Mouse (Mus musculus): Measurements from ENCODE around the gene Fbln7. TPM values are rescaled to one million over a fixed set of nuclear protein-coding genes. Genes with fewer than 3 reads are reported as not detected.

The Fbln7 gene
- total and polyA plus RNA-seq, 2 experiments from 2014 or later = 3.3 to 4.3 TPM

DNA sequence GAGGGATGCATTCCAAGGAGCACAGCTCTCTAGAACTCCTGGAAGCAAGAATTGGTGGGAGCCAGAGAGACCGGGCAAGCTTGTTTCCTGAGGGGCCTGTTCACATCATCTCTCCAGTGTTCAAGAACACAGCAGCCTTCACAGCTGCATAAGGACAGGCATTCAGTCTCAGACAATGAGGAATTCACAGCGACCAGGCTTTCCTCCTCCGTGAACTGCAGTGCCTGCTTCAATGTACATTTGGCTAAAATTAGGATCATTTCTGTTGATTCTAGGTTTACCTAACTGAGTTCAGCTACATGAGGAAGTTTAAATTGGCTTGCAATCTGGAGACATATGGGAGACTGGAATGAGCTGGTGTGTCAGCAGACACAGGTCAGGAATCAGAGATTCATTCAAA, 53.7 kb downstream of the Fbln7 start:
- Histone ChIP-seq H3K27me3 (ENCODE audit: insufficient read depth, low read length) (no peaks in the 10 kb centered on the region), H3K9ac (replicated peaks; ENCODE audit: low read length) (no peak overlapping the region), H3K4me3 (ENCODE audit: low read length) (no peak overlapping the region), H3K4me1 (ENCODE audit: insufficient read depth, low read length) (no peaks in the 10 kb centered on the region), H3K27ac (no peak overlapping the region), H3K36me3 (ENCODE audit: insufficient read depth, low read length) (no peaks in the 10 kb centered on the region), H3K4me2 (ENCODE audit: low read depth, low read length) (no peak overlapping the region), H3K9me3 (ENCODE audit: low read length) (no peaks in the 10 kb centered on the region)
- ATAC-seq (no peak), DNase-seq (ENCODE audit: low spot score) (no peak)
- WGBS = 61% methylated on average over 3 of the region's 3 CpGs
- TF ChIP-seq CTCF (IDR thresholded peaks at IDR 0.05; ENCODE audit: low read depth) = no peak

DNA sequence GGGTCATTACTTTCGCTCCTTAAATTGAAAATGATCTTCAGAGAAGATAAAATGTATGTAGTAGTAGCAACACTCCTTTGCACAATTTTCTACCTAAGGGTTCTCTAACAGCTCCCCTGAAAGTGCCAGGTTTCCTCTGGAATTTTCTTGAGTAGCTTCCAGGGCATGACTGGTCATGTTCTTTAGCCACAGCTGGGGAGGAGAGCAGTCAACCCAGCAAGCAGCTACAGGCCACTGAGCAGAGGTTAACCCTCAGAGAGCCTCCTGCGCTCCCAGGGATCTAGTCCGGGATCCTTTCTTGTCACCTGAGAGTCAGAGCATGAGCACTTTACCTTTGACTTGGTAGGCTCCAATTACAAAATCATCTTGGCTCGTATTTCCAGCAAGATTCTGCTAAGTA, 62.0 kb downstream of the Fbln7 start:
- no peak overlapping the region for H3K4me2 ChIP-seq (ENCODE audit: low read depth, low read length)
- no peaks in the 10 kb centered on the region for H3K27me3 ChIP-seq (ENCODE audit: insufficient read depth, low read length)
- H3K4me3 ChIP-seq (ENCODE audit: low read length) = no peak overlapping the region
- H3K27ac ChIP-seq = no peak overlapping the region
- WGBS = 93% methylated on average over 4 of the region's 4 CpGs
- H3K36me3 ChIP-seq (ENCODE audit: insufficient read depth, low read length) = peaks cover 5% of the 10 kb centered on the region; the same call in 1 of the 2 replicates
- ATAC-seq (no peak), DNase-seq (ENCODE audit: low spot score) (no peak)
- no peak for TF ChIP-seq CTCF (IDR thresholded peaks at IDR 0.05; ENCODE audit: low read depth)
- no peak overlapping the region for H3K9ac ChIP-seq (replicated peaks; ENCODE audit: low read length)
- no peaks in the 10 kb centered on the region for H3K9me3 ChIP-seq (ENCODE audit: low read length)
- no peaks in the 10 kb centered on the region for H3K4me1 ChIP-seq (ENCODE audit: insufficient read depth, low read length)

DNA sequence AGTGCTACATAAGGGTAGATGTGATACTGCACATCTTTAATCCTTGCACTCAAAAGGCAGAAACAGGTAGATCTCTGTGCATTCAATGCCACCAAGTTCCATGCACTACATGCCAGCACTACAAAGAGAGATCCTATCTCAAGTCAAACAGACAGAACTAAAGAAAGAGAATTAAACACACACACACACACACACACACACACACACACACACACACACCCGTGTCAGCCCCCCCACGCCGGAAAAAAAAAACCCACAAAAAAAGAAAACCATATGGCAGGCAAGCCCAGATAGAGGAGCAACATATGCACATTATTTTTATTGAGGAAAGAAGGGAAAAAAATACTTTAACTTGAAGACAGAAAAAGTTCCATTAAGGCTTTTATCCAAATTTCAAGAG, 65.7 kb downstream of the Fbln7 start:
- ATAC-seq = no peak
- H3K4me3 ChIP-seq (ENCODE audit: low read length) = no peak overlapping the region
- H3K4me1 ChIP-seq (ENCODE audit: insufficient read depth, low read length) = no peaks in the 10 kb centered on the region
- no peaks in the 10 kb centered on the region for H3K27me3 ChIP-seq (ENCODE audit: insufficient read depth, low read length)
- DNase-seq (ENCODE audit: low spot score) = no peak
- H3K36me3 ChIP-seq (ENCODE audit: insufficient read depth, low read length) = peaks cover 23% of the 10 kb centered on the region
- WGBS = 95% methylated on average over 3 of the region's 3 CpGs
- TF ChIP-seq CTCF (IDR thresholded peaks at IDR 0.05; ENCODE audit: low read depth) = no peak
- no peak overlapping the region for H3K27ac ChIP-seq
- H3K9ac ChIP-seq (replicated peaks; ENCODE audit: low read length) = no peak overlapping the region
- H3K9me3 ChIP-seq (ENCODE audit: low read length) = no peaks in the 10 kb centered on the region
- H3K4me2 ChIP-seq (ENCODE audit: low read depth, low read length) = no peak overlapping the region

DNA sequence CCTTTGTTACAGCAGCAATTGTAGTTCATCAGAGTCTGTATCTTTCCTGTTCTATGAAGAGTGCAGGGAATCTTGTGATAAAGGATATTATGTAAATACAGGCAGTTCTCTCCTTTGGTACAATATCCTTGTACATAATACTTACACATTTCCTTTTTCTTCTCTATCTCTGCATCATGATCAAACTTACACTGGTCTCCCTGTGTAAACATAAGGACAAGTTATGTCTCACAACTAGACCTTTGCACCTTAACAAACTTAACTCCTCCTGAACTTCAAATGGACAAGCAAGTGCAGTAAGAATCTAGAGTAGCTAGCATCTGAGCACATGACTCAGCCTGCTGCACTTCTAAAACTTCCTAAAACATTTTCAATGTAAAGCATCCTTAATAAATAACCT, 67.9 kb downstream of the Fbln7 start:
- TF ChIP-seq CTCF (IDR thresholded peaks at IDR 0.05; ENCODE audit: low read depth) = no peak
- H3K9ac ChIP-seq (replicated peaks; ENCODE audit: low read length) = no peak overlapping the region
- no peak overlapping the region for H3K4me3 ChIP-seq (ENCODE audit: low read length)
- no peaks in the 10 kb centered on the region for H3K4me1 ChIP-seq (ENCODE audit: insufficient read depth, low read length)
- no peaks in the 10 kb centered on the region for H3K27me3 ChIP-seq (ENCODE audit: insufficient read depth, low read length)
- peaks cover 28% of the 10 kb centered on the region for H3K36me3 ChIP-seq (ENCODE audit: insufficient read depth, low read length)
- no peak overlapping the region for H3K4me2 ChIP-seq (ENCODE audit: low read depth, low read length)
- no peak overlapping the region for H3K27ac ChIP-seq
- no peaks in the 10 kb centered on the region for H3K9me3 ChIP-seq (ENCODE audit: low read length)
- DNase-seq (ENCODE audit: low spot score) (no peak), ATAC-seq (no peak)

DNA sequence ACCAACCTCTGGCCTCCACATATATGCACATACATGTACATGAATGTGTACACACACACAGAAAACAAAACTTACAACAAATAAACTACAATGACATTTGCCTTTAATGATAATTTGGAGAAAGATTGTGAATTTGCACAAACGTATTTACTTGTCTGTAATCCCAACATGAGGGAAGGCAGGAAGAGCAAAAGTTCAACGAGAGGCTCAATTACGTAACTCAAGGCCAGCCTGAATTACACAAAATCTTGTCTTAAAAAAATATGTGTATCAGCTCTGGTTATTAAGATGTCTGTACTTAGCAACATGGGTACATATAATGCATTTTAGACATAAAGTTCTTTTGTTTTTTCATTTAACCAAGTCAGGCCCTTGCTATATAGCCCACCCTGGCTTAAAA, 73.5 kb downstream of the Fbln7 start:
- no peaks in the 10 kb centered on the region for H3K27me3 ChIP-seq (ENCODE audit: insufficient read depth, low read length)
- DNase-seq (ENCODE audit: low spot score) (no peak), ATAC-seq (no peak)
- no peaks in the 10 kb centered on the region for H3K9me3 ChIP-seq (ENCODE audit: low read length)
- 96% methylated on average over 3 of the region's 3 CpGs for WGBS
- no peak for TF ChIP-seq CTCF (IDR thresholded peaks at IDR 0.05; ENCODE audit: low read depth)
- no peaks in the 10 kb centered on the region for H3K4me1 ChIP-seq (ENCODE audit: insufficient read depth, low read length)
- H3K36me3 ChIP-seq (ENCODE audit: insufficient read depth, low read length) = peaks cover 15% of the 10 kb centered on the region
- H3K9ac ChIP-seq (replicated peaks; ENCODE audit: low read length) = no peak overlapping the region
- H3K27ac ChIP-seq = no peak overlapping the region
- no peak overlapping the region for H3K4me2 ChIP-seq (ENCODE audit: low read depth, low read length)
- no peak overlapping the region for H3K4me3 ChIP-seq (ENCODE audit: low read length)

DNA sequence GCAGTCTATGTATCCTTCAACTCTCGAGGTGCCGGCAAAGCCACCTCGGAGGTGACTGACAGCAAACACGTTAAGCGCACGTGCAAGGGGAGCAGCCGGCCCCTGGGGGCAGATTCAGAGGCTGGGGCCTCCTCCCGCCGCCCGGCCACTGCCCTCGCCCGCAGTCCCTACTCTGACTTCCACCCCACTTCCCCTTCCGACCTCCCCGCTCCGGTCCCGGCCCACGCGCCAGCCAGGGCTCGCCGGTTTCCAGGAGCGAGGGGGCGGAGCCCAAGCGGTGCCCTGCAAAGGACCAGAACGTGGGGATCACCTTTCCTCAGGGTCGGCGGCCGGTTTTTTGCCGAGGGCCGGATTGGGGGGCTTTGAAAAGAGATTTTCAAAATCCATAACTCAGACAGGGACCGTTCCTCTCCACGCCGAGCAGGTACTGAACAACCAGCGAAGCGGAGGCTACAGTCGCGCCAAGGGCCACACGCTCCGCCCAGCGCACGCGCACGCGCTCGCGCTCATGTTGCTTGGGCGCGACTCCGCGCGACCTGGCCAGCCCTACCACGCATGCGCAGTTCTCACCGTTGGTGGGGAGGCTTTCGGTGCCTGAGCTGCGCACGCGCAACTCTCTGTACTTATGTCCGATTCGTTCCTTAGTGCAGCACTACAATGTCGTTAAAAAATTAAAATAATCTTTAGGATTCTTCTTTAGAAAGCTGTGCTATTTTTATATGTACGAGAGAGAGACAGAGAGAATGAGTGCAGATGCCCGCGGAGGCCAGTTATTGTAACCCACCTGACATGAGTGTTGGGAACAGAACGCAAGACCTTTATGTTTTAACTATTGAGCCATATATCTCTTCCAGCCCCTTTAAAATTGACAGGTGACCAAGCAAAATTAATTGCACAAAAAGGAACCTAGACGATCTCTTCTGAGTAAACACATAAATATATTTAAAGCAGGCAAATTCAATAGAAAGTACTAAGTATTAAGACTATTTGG, 81.1 kb downstream of the Fbln7 start, which contains the start of gene Zc3h8:
Zc3h8 (minus strand) TSS at position 540 of the 991 bp plus-strand sequence.
- 1% methylated on average over 65 of the region's 65 CpGs for WGBS
- no peak for TF ChIP-seq CTCF (IDR thresholded peaks at IDR 0.05; ENCODE audit: low read depth)
- Histone ChIP-seq H3K4me3 (ENCODE audit: low read length) (peak within 1 kb of the TSS; percentile 61), H3K9me3 (ENCODE audit: low read length) (no peaks in the 10 kb centered on the region), H3K4me2 (ENCODE audit: low read depth, low read length) (peak within 1 kb of the TSS; percentile 80), H3K9ac (replicated peaks; ENCODE audit: low read length) (peak within 1 kb of the TSS; percentile 63), H3K36me3 (ENCODE audit: insufficient read depth, low read length) (no peaks in the 10 kb centered on the region), H3K27ac (peak within 1 kb of the TSS; percentile 85), H3K27me3 (ENCODE audit: insufficient read depth, low read length) (no peaks in the 10 kb centered on the region), H3K4me1 (ENCODE audit: insufficient read depth, low read length) (no peaks in the 10 kb centered on the region)
- peak; percentile 99 for DNase-seq (ENCODE audit: low spot score)
- peak; percentile 95 for ATAC-seq

Small RNA genes lying within 50 kb of the gene (microRNA-seq; reads per million reads assigned to microRNA genes)
- 0 reads per million in 2 experiments for gene Gm22859

Other genes starting within 250 kb of the Fbln7 start
- 66.2 and 69.8 TPM in 2 replicates for gene Anapc1, start 175.6 kb upstream of the Fbln7 start, total RNA-seq (2014; rRNA removed)
- gene Anapc1, start 175.6 kb upstream of the Fbln7 start, polyA plus RNA-seq (2015; fragmentation: Nextera tagmentation; extraction: Ambion mirVana) = 26.3 and 27.5 TPM in 2 replicates
- 6.3 and 7.1 TPM in 2 replicates for gene Mertk, start 164.0 kb upstream of the Fbln7 start, total RNA-seq (2014; rRNA removed)
- gene Mertk, start 164.0 kb upstream of the Fbln7 start, polyA plus RNA-seq (2015; fragmentation: Nextera tagmentation; extraction: Ambion mirVana) = 3.0 and 3.4 TPM in 2 replicates
- 26.3 and 29.0 TPM in 2 replicates for gene Tmem87b, start 44.9 kb upstream of the Fbln7 start, total RNA-seq (2014; rRNA removed)
- 35.2 and 38.5 TPM in 2 replicates for gene Tmem87b, start 44.9 kb upstream of the Fbln7 start, polyA plus RNA-seq (2015; fragmentation: Nextera tagmentation; extraction: Ambion mirVana)
- 1.5 and 1.7 TPM in 2 replicates for gene Zc3h8, start 81.1 kb downstream of the Fbln7 start, total RNA-seq (2014; rRNA removed)
- 11.5 and 14.0 TPM in 2 replicates for gene Zc3h8, start 81.1 kb downstream of the Fbln7 start, polyA plus RNA-seq (2015; fragmentation: Nextera tagmentation; extraction: Ambion mirVana)
- gene Zc3h6, start 104.4 kb downstream of the Fbln7 start, total RNA-seq (2014; rRNA removed) = 5.3 and 13.4 TPM in 2 replicates
- gene Zc3h6, start 104.4 kb downstream of the Fbln7 start, polyA plus RNA-seq (2015; fragmentation: Nextera tagmentation; extraction: Ambion mirVana) = 4.5 and 4.6 TPM in 2 replicates
- gene Gm10762, start 104.7 kb downstream of the Fbln7 start, total RNA-seq (2014; rRNA removed) = 22.2 and 33.4 TPM in 2 replicates
- gene Gm10762, start 104.7 kb downstream of the Fbln7 start, polyA plus RNA-seq (2015; fragmentation: Nextera tagmentation; extraction: Ambion mirVana) = 19.8 and 22.0 TPM in 2 replicates
- 1.5 TPM in 2 replicates for gene Vinac1, start 185.2 kb downstream of the Fbln7 start, total RNA-seq (2014; rRNA removed)
- 0.71 and 0.86 TPM in 2 replicates for gene Vinac1, start 185.2 kb downstream of the Fbln7 start, polyA plus RNA-seq (2015; fragmentation: Nextera tagmentation; extraction: Ambion mirVana)
- 57.7 and 60.9 TPM in 2 replicates for gene Ttl, start 203.0 kb downstream of the Fbln7 start, total RNA-seq (2014; rRNA removed)
- gene Ttl, start 203.0 kb downstream of the Fbln7 start, polyA plus RNA-seq (2015; fragmentation: Nextera tagmentation; extraction: Ambion mirVana) = 34.1 and 35.9 TPM in 2 replicates
- 20.9 and 21.8 TPM in 2 replicates for gene Polr1b, start 238.0 kb downstream of the Fbln7 start, total RNA-seq (2014; rRNA removed)
- gene Polr1b, start 238.0 kb downstream of the Fbln7 start, polyA plus RNA-seq (2015; fragmentation: Nextera tagmentation; extraction: Ambion mirVana) = 10.5 and 11.3 TPM in 2 replicates